Mouse (Mus musculus): ENCODE results near the gene Cercam. TPM values are rescaled to one million over a fixed set of nuclear protein-coding genes. Genes with fewer than 3 reads are reported as not detected.

Cercam gene
- polyA plus RNA-seq, 1 experiment: 21.0 TPM

DNA sequence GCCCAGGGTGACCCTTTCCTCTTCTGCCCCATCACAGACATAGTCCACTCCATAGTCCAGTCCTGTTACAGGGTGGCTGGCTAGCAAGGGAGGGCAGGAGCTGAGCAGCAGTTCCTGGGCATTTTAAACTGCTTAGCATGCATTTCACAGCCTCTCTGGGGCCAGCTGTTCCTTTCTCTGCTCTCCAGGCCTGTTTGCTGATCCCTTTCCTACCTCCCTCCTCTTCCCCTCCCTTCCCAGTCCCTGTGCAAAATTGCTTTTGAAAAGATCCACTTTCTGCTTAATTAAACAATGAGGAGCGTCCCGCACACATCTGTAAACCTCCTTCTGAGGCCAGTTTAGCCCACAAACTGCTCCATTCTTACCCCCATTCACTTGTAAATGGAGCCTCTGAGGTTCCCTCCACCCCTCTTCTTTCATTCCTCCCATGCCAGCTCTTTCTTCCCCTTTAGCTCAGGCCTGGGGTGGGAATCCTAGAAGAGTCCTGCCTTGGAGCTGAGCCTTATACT lies 33.5 kb upstream of the Cercam start:
- peak overlapping the region; percentile 14 for H3K27ac ChIP-seq (ENCODE audit: insufficient read depth, low read length)
- no peaks in the 10 kb centered on the region for H3K4me1 ChIP-seq (ENCODE audit: control insufficient read depth, insufficient read depth, low read length)
- TF ChIP-seq CTCF (IDR thresholded peaks at IDR 0.05; ENCODE audit: extremely low read depth, insufficient read depth, low read length): no peak
- no peak for TF ChIP-seq POLR2A (IDR thresholded peaks at IDR 0.05; ENCODE audit: extremely low read depth, insufficient read depth, low read length)
- H3K4me3 ChIP-seq (ENCODE audit: insufficient read depth, low read length): no peak overlapping the region

DNA sequence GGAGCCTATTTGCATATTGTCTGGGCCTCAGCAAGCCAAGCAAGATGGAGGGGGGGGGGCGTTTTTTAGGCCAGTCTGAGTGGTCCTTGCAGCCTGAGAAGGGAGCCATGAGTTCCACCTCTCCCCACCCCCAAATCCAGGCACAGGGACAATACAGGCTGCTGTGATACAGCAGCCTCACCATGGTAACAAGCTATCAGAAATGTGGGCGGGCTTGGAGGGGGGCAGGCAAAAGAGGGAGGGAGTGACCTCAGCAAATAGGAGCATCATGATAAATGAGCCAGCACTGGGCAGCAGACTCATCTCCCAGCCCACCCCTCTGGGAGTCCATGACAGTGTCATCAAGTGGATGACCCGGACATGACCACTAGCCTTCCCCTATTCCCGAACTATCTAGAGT lies 29.5 kb upstream of the Cercam start:
- Histone ChIP-seq H3K4me1 (ENCODE audit: control insufficient read depth, insufficient read depth, low read length) (0 out of 2 replicates have a peak, but pooled peaks cover 2% of the 10 kb centered on the region), H3K27ac (ENCODE audit: insufficient read depth, low read length) (no peak overlapping the region), H3K4me3 (ENCODE audit: insufficient read depth, low read length) (no peak overlapping the region)
- TF ChIP-seq POLR2A (IDR thresholded peaks at IDR 0.05; ENCODE audit: extremely low read depth, insufficient read depth, low read length) (no peak), CTCF (IDR thresholded peaks at IDR 0.05; ENCODE audit: extremely low read depth, insufficient read depth, low read length) (no peak)

DNA sequence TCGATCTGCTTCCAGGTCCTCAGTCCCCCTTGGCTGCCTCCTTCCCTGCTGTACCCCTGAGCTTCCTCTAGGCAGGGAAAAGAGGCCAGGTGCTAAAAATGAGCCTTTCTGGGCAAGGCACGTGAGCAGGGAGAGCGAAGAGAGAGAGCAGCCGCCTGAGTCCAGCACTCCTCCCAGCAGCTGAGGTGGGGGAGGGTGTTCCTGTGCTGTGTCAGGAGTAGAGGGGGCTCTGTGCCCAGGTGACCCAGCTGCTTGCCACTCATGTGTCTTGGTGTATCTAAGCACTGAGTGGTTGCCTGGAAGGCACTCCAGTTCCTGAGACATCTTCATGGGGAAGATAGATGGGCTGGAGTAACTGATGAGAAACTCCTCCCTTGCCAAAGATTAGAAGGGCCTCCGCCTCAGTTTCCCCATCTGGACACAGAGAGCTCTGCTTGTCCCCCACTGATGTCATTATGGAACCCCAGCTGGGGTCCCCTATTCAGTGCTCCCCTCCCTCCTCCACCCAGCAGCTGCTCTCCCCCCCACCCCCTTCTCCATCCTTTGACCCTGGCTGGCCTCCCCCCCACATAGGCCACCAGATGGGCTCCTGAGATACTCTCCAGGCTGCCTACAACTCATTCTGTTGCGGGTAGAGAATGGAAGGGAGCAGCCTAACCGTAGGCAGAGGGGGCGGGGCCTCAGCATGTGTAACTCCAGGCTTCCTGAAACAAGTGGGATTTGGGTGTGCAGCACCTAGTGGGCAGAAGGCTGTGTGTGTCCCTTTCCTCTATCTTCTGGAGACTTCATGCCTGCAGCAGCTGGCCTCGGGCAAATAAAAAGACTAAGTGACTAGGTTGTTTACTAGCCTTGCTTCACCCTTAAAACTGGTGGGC lies 25.5 kb upstream of the Cercam start:
- Histone ChIP-seq H3K4me3 (ENCODE audit: insufficient read depth, low read length) (no peak overlapping the region), H3K4me1 (ENCODE audit: control insufficient read depth, insufficient read depth, low read length) (0 out of 2 replicates have a peak, but pooled peaks cover 2% of the 10 kb centered on the region), H3K27ac (ENCODE audit: insufficient read depth, low read length) (peak overlapping the region; percentile 36; the same call in 1 of the 2 replicates)
- TF ChIP-seq POLR2A (IDR thresholded peaks at IDR 0.05; ENCODE audit: extremely low read depth, insufficient read depth, low read length) (peak; percentile 11; the same call in 1 of the 2 replicates), CTCF (IDR thresholded peaks at IDR 0.05; ENCODE audit: extremely low read depth, insufficient read depth, low read length) (no peak)

DNA sequence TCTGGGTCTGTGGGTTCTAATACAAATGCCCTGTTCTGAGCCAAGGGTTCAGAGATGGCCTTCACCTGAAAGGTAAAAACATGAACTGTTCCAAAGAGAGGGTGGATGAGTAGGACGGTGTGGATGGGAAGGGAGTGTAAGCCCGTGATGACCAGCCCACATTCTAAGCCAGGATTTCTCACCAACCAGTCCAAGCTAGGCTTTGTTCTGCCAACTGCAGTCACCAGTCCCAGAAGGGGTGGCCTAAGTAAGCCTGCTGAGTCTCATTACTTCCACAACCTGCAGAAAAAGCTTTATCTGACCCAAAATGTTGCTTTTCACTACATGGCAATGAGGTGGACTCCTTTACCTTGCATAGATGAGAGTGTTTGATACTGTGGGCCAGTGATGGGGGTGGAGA lies 24.8 kb upstream of the Cercam start:
- Histone ChIP-seq H3K4me3 (ENCODE audit: insufficient read depth, low read length) (no peak overlapping the region), H3K27ac (ENCODE audit: insufficient read depth, low read length) (peak overlapping the region; percentile 80), H3K4me1 (ENCODE audit: control insufficient read depth, insufficient read depth, low read length) (0 out of 2 replicates have a peak, but pooled peaks cover 2% of the 10 kb centered on the region)
- TF ChIP-seq POLR2A (IDR thresholded peaks at IDR 0.05; ENCODE audit: extremely low read depth, insufficient read depth, low read length) (no peak), CTCF (IDR thresholded peaks at IDR 0.05; ENCODE audit: extremely low read depth, insufficient read depth, low read length) (no peak)

DNA sequence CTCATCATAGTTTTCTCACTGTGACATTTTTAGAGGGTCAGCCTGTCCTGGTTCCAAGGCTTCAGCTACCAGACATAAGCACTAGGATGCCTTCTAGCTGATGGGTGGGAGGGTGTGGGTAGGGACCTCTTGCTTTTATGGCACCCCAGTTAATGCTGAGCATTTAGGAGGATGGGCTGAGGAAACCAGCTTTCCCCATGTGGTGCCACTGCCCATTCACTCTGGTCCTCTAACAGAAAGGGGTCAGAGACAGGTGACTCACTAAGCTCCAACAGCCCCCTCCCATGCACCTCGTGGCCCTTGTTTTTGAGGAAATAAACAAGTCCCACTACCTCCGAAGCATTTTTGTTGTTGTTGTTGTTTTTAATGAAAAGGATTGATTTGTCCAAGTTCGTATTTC lies 24.3 kb upstream of the Cercam start:
- TF ChIP-seq POLR2A (IDR thresholded peaks at IDR 0.05; ENCODE audit: extremely low read depth, insufficient read depth, low read length): no peak
- TF ChIP-seq CTCF (IDR thresholded peaks at IDR 0.05; ENCODE audit: extremely low read depth, insufficient read depth, low read length): no peak
- Histone ChIP-seq H3K4me1 (ENCODE audit: control insufficient read depth, insufficient read depth, low read length) (0 out of 2 replicates have a peak, but pooled peaks cover 2% of the 10 kb centered on the region), H3K27ac (ENCODE audit: insufficient read depth, low read length) (peak overlapping the region; percentile 80), H3K4me3 (ENCODE audit: insufficient read depth, low read length) (peak overlapping the region; percentile 28)

DNA sequence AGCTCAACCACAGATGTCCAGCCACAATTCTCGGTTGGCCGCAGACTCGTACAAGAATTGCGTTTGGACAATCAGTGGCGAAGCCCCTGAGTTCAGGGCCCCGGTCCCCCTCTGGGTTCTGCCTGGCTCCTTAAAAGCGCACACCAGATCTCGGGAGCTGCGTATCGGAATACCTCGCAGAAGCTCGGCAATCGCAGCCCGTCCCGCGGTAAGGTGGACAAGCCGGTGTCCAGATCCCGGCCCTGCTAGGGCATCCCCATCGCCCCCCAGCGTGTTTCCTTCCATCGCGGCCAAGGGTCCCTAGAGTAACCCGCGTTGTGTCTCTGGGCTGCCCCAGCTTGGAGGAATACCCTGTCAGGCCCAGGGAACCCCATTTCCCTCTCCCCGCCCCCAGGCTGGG lies 23.3 kb upstream of the Cercam start:
- H3K4me1 ChIP-seq (ENCODE audit: control insufficient read depth, insufficient read depth, low read length): 0 out of 2 replicates have a peak, but pooled peaks cover 2% of the 10 kb centered on the region
- H3K4me3 ChIP-seq (ENCODE audit: insufficient read depth, low read length): peak overlapping the region; percentile 28
- peak overlapping the region; percentile 80 for H3K27ac ChIP-seq (ENCODE audit: insufficient read depth, low read length)
- no peak for TF ChIP-seq POLR2A (IDR thresholded peaks at IDR 0.05; ENCODE audit: extremely low read depth, insufficient read depth, low read length)
- TF ChIP-seq CTCF (IDR thresholded peaks at IDR 0.05; ENCODE audit: extremely low read depth, insufficient read depth, low read length): no peak

DNA sequence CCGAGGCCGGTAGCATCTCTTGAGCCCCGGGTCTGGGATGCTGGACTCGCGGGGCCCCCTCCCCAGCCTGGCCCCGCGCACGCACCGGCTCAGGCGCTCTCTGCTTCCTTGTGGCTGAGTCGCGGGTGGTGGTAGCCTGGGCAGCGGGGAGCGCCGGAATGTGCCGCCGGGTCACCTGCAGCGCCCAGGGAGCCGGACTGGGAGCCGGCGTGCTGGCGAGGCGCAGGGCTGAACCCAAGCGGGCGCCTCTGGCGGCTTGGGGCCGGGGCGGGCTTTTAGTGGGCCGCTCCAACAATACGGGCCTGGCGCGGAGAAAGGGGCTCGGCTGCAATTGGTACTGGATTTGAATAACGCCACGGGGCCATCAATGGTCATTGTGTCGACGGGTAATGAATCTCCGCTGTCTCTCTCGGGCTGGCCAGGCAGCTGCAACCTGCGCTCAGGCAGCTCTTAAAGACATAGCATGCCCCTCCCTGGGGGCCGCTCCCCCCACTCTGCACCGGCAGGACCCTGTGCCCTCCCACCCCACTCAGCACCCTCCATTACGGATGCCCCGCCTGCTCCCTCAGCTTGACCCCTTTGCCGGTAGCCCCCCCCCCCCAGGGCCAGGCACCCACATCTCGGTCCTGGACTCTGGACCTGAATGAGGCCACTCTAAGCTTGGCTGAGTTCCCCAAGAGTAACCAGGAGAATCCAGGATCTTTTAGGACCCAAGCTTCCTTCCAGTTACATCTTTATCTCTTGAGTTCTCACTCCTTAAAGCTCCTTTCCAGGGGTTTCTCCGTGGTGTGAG lies 22.7 kb upstream of the Cercam start:
- H3K4me3 ChIP-seq (ENCODE audit: insufficient read depth, low read length): peak overlapping the region; percentile 28
- H3K27ac ChIP-seq (ENCODE audit: insufficient read depth, low read length): peak overlapping the region; percentile 80
- 0 out of 2 replicates have a peak, but pooled peaks cover 2% of the 10 kb centered on the region for H3K4me1 ChIP-seq (ENCODE audit: control insufficient read depth, insufficient read depth, low read length)
- TF ChIP-seq POLR2A (IDR thresholded peaks at IDR 0.05; ENCODE audit: extremely low read depth, insufficient read depth, low read length) (peak; percentile 33; the same call in 1 of the 2 replicates), CTCF (IDR thresholded peaks at IDR 0.05; ENCODE audit: extremely low read depth, insufficient read depth, low read length) (no peak)

DNA sequence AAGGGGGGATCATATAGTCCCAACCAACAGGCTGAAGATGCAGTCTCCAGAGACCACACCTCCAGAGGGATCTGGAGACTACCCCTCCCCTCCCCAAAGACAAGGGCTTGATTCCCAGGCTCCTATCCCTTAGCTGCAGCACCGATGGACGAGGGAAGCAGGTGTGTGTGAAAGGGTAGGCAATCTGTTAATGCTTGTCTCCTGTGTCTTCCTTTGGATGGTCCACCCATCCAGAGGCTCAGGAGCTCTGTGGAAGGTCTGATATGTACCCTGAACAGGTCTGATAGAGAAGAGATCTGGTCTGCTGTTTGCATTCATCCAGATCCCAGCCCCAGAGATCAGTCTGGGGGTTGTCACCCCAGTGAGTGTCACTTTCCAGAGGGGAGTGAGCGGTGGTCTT lies 22.1 kb upstream of the Cercam start:
- H3K4me3 ChIP-seq (ENCODE audit: insufficient read depth, low read length): no peak overlapping the region
- TF ChIP-seq CTCF (IDR thresholded peaks at IDR 0.05; ENCODE audit: extremely low read depth, insufficient read depth, low read length): no peak
- TF ChIP-seq POLR2A (IDR thresholded peaks at IDR 0.05; ENCODE audit: extremely low read depth, insufficient read depth, low read length): no peak
- peak overlapping the region; percentile 50; the same call in 1 of the 2 replicates for H3K27ac ChIP-seq (ENCODE audit: insufficient read depth, low read length)
- 0 out of 2 replicates have a peak, but pooled peaks cover 2% of the 10 kb centered on the region for H3K4me1 ChIP-seq (ENCODE audit: control insufficient read depth, insufficient read depth, low read length)

DNA sequence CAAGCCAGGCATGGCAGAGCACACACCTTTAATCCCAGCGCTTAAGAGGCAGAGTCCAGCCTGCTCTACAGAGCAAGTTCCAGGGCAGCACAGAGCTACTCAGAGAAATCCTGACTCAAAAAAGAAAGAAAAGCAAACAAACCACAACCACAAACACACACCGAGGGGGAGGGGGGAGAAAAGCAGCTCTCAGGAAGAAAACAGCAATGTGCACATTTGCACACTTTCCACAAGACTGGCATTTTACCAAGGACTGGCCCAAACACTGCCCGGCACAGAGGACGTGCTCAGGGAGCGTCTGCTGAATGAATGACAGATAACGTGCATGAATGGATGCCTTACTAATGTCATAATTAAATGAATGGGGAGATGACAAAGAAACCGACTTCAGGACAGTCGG lies 19.9 kb upstream of the Cercam start:
- 0 out of 2 replicates have a peak overlapping the region, but pooled peaks have one; percentile 42 for H3K27ac ChIP-seq (ENCODE audit: insufficient read depth, low read length)
- no peak for TF ChIP-seq POLR2A (IDR thresholded peaks at IDR 0.05; ENCODE audit: extremely low read depth, insufficient read depth, low read length)
- no peak for TF ChIP-seq CTCF (IDR thresholded peaks at IDR 0.05; ENCODE audit: extremely low read depth, insufficient read depth, low read length)
- no peak overlapping the region for H3K4me3 ChIP-seq (ENCODE audit: insufficient read depth, low read length)
- no peaks in the 10 kb centered on the region for H3K4me1 ChIP-seq (ENCODE audit: control insufficient read depth, insufficient read depth, low read length)
